Mouse (Mus musculus) liver, postnatal 0 days (tissue): Measurements from ENCODE around the gene F8a. TPM values are rescaled to one million over a fixed set of nuclear protein-coding genes. Genes with fewer than 3 reads are reported as not detected.
"Not testable (repeated sequence)": the region's sequence is repeated elsewhere in the genome, so short reads cannot be mapped to it uniquely, and the experiment has no call there.

ENCODE experiments used
- ATAC-seq: fragments of 200-750 bp; cut with Nextera tagmentation; 2 replicates; pipeline ENCODE4 v1.8.0; 2017; ENCODE audit warnings: mild to moderate bottlenecking, moderate library complexity
- DNase-seq: peaks from one replicate; pipeline ENCODE4 v3.0.0-alpha.2; 2016
- H3K27ac ChIP-seq: fragments of 300-500 bp; sonication (generic); 2 replicates; pipeline ENCODE4 v1.5.1; 2014; ENCODE audit warnings: antibody characterized with exemption, moderate library complexity, mild to moderate bottlenecking, low read depth
- H3K27me3 ChIP-seq: fragments of 300-500 bp; sonication (generic); 2 replicates; pipeline ENCODE4 v1.6.1; 2014; ENCODE audit warnings: low read length, control low read depth, mixed read lengths; ENCODE audit not compliant: insufficient read depth
- H3K36me3 ChIP-seq: fragments of 300-500 bp; sonication (generic); replicated peaks from 2 replicates; pipeline ENCODE4 v1.6.1; 2014; ENCODE audit warnings: mild to moderate bottlenecking, control low read depth, low read length, moderate library complexity, mixed read lengths; ENCODE audit not compliant: insufficient read depth
- H3K4me1 ChIP-seq: fragments of 300-500 bp; sonication (generic); 2 replicates; pipeline ENCODE4 v1.6.1; 2014; ENCODE audit warnings: antibody characterized with exemption, mild to moderate bottlenecking, control low read depth; ENCODE audit not compliant: insufficient read depth
- H3K4me2 ChIP-seq: fragments of 300-500 bp; sonication (generic); 2 replicates; pipeline ENCODE4 v1.6.1; 2014; ENCODE audit warnings: low read depth, mild to moderate bottlenecking, low read length, moderate library complexity, mixed read lengths
- H3K4me3 ChIP-seq: fragments of 300-500 bp; sonication (generic); 2 replicates; pipeline ENCODE4 v1.5.1; 2014; ENCODE audit warnings: low read depth, low read length
- H3K9ac ChIP-seq: fragments of 300-500 bp; sonication (generic); replicated peaks from 2 replicates; pipeline ENCODE4 v1.6.1; 2014; ENCODE audit warnings: mild to moderate bottlenecking, moderate library complexity
- H3K9me3 ChIP-seq: fragments of 300-500 bp; sonication (generic); 2 replicates; pipeline ENCODE4 v1.6.1; 2016; ENCODE audit warnings: mild to moderate bottlenecking, control low read depth, low read length, mixed read lengths
- WGBS: fragments of 180-500 bp; shearing (Covaris S2); extraction: QIAGEN DNeasy Blood & Tissue Kit; methylation state at CpG from one replicate; pipeline ENCODE4 v1.1.7; 2014; ENCODE audit not compliant: insufficient replicate concordance; 5-methylcytosine and 5-hydroxymethylcytosine counted together
- polyA plus RNA-seq: library from polyadenylated mRNA; unstranded; fragments of >200 nt; fragmentation: Nextera tagmentation; extraction: Ambion mirVana; gene quantifications from 2 replicates; pipeline ENCODE4 v1.2.1, GENCODE M21; 2015

The F8a gene
- polyA plus RNA-seq, 1 experiment from 2014 or later = 5.7 TPM

DNA sequence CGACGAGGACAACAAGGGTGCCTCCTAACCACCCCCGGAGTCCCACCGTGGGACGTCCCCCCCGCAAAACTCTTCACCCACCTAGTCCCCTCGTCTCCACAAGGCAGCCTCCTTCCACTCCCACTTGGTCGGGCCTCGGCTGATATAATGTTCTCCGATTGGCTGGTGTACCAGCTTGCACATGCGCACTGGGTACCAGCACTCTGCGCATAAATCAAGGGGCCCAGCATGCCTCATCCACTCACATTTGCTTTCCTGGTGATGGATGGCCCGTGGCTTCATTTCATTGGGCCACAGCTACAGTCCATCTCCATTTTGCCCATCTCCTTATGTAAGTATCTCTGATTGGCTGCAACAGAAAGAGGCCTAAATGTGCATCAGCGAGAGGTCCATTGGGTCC, 37.2 kb downstream of the F8a start, which contains the start of gene Xlr3c:
Gene Xlr3c, minus strand, starts transcription at position 121 of the 400 bp plus-strand sequence.
- not testable (repeated sequence) for H3K36me3 ChIP-seq, DNase-seq, H3K27ac ChIP-seq, H3K9ac ChIP-seq, H3K4me1 ChIP-seq, H3K9me3 ChIP-seq, H3K4me3 ChIP-seq, ATAC-seq, H3K27me3 ChIP-seq, H3K4me2 ChIP-seq
- WGBS = 88% methylated on average over 10 of the region's 14 CpGs

Other genes with a start within 250 kb of the F8a start
- 0.33 and 0.34 TPM in 2 replicates for gene Zfp185, start 241.0 kb upstream of the F8a start, polyA plus RNA-seq
- gene Pnma5, start 191.2 kb upstream of the F8a start, polyA plus RNA-seq = not detected in 2 replicates
- not detected in 2 replicates for gene Pnma3, start 163.5 kb upstream of the F8a start, polyA plus RNA-seq
- 0.55 and 2.1 TPM in 2 replicates for gene Xlr4a, start 145.8 kb upstream of the F8a start, polyA plus RNA-seq
- gene Xlr3a, start 131.2 kb upstream of the F8a start, polyA plus RNA-seq = 0.74 and 4.1 TPM in 2 replicates
- 0.09 and 0.21 TPM in 2 replicates for gene Gm14685, start 111.2 kb upstream of the F8a start, polyA plus RNA-seq
- not detected in 2 replicates for gene Xlr5b, start 79.5 kb upstream of the F8a start, polyA plus RNA-seq
- gene DXBay18, start 78.8 kb upstream of the F8a start, polyA plus RNA-seq = 0.07 TPM in 1 of 2 replicates, not detected in the other
- not detected in 2 replicates for gene Spin2d, start 51.3 kb upstream of the F8a start, polyA plus RNA-seq
- 0.80 and 2.0 TPM in 2 replicates for gene Xlr3b, start 36.1 kb upstream of the F8a start, polyA plus RNA-seq
- gene Xlr4b, start 14.0 kb upstream of the F8a start, polyA plus RNA-seq = 0.85 and 1.1 TPM in 2 replicates
- gene Xlr4c, start 14.8 kb downstream of the F8a start, polyA plus RNA-seq = 0.25 and 0.29 TPM in 2 replicates
- gene Xlr3c, start 37.1 kb downstream of the F8a start, polyA plus RNA-seq = not detected in 2 replicates
- not detected in 2 replicates for gene Xlr5a, start 64.7 kb downstream of the F8a start, polyA plus RNA-seq
- not detected in 2 replicates for gene Xlr5c, start 64.7 kb downstream of the F8a start, polyA plus RNA-seq
- gene Gm45015, start 108.5 kb downstream of the F8a start, polyA plus RNA-seq = not detected in 2 replicates
- 1.7 and 1.8 TPM in 2 replicates for gene Zfp275, start 114.3 kb downstream of the F8a start, polyA plus RNA-seq
- not detected in 2 replicates for gene Gm18336, start 170.4 kb downstream of the F8a start, polyA plus RNA-seq
- not detected in 2 replicates for gene Zfp92, start 182.8 kb downstream of the F8a start, polyA plus RNA-seq
- gene Trex2, start 207.1 kb downstream of the F8a start, polyA plus RNA-seq = not detected in 2 replicates
- gene Haus7, start 230.8 kb downstream of the F8a start, polyA plus RNA-seq = 22.1 and 25.3 TPM in 2 replicates